Mouse (Mus musculus) lung, adult 2 months (tissue): Measurements from ENCODE around the gene Grik3.

ENCODE experiments used
- CTCF ChIP-seq: fragments of 200-500 bp; IDR thresholded peaks from 2 replicates; pipeline ENCODE4 v1.5.1; 2011; ENCODE audit warnings: mild to moderate bottlenecking, low read length, control low read depth; ENCODE audit not compliant: insufficient read depth
- POLR2A ChIP-seq: fragments of 200-500 bp; IDR thresholded peaks from 2 replicates; pipeline ENCODE4 v1.6.1; 2011; ENCODE audit warnings: low read depth, mild to moderate bottlenecking, control low read depth, low read length, borderline replicate concordance; ENCODE audit errors: extremely low read depth

- TF ChIP-seq CTCF = no peak
- TF ChIP-seq POLR2A = no peak
These were observed 161.3 kb downstream of the Grik3 start for GRCm38 (mm10) chr4:125651676-125652246.
